Mouse (Mus musculus): ENCODE measurements around the gene Otog. TPM values are rescaled to one million over a fixed set of nuclear protein-coding genes. Genes with fewer than 3 reads are reported as not detected.

Otog gene
- polyA plus RNA-seq, 1 experiment from 2014 or later = not detected

DNA sequence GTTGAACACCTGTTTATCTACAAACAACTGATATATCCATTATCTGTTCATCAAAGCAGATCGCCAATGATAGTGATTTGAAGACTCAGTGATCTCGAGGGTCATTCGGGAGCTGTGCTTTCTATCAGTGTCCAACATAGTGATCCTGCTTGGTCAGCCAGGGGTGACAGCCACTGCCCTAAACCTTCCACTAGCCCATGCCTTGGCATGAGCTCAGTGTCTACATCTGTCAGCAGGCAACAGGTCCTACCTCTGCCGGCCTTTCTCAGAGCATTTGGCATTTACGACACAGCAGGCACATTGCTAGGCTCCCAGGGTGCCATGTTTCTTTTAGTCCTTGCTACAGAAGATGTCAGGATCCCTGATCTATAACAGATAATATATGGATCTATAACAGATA is 99.5 kb downstream of the Otog start:
- no peaks in the 10 kb centered on the region for H3K36me3 ChIP-seq (ENCODE audit: control insufficient read depth, insufficient read depth, low read length)
- no peaks in the 10 kb centered on the region for H3K27me3 ChIP-seq (ENCODE audit: control insufficient read depth, insufficient read depth, low read length)
- H3K9ac ChIP-seq (ENCODE audit: low read length) = no peak overlapping the region
- no peak overlapping the region for H3K27ac ChIP-seq (replicated peaks in 1 of 2; ENCODE audit: control insufficient read depth in 1 of 2, insufficient read depth in 1 of 2, low read depth in 2 of 2, low read length in 2 of 2)
- H3K4me3 ChIP-seq (ENCODE audit: control insufficient read depth in 1 of 2, insufficient read depth in 1 of 2, low read depth in 1 of 2, low read length in 2 of 2) = no peak overlapping the region
- no peaks in the 10 kb centered on the region for H3K9me3 ChIP-seq (ENCODE audit: control insufficient read depth, low read length)
- WGBS = 81% methylated on average over 5 of the region's 5 CpGs
- ATAC-seq (ENCODE audit: insufficient number of reproducible peaks, insufficient read depth, low FRiP score, low read depth) = no peak
- H3K4me1 ChIP-seq (ENCODE audit: control insufficient read depth in 2 of 2, insufficient read depth in 2 of 2, low read length in 2 of 2) = no peaks in the 10 kb centered on the region
- H3K4me2 ChIP-seq (ENCODE audit: low read length) = no peak overlapping the region

DNA sequence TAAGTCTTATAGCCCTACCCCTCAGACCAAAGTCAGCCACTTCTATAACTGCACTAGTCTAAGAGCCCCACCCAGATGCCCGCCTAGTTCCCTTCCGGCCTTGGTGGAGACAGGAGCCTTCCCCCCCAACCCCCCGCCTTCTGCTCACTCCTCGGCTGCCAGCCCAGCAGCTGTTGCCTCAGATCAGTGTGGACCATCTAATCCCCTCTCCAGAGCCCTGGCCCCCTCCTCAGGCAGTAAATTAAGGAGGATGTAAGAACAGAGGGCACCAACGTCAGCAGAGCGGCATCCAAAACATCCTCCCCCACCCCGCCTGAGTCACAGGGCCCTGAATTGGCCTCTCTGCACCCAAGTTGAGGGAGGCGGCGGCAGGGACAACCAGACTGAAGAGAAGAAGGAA is 100.7 kb downstream of the Otog start:
- Histone ChIP-seq H3K9me3 (ENCODE audit: control insufficient read depth, low read length) (no peaks in the 10 kb centered on the region), H3K4me3 (ENCODE audit: control insufficient read depth in 1 of 2, insufficient read depth in 1 of 2, low read depth in 1 of 2, low read length in 2 of 2) (no peak overlapping the region), H3K27me3 (ENCODE audit: control insufficient read depth, insufficient read depth, low read length) (0 out of 2 replicates have a peak, but pooled peaks cover under 1% of the 10 kb centered on the region), H3K4me2 (ENCODE audit: low read length) (no peak overlapping the region), H3K36me3 (ENCODE audit: control insufficient read depth, insufficient read depth, low read length) (no peaks in the 10 kb centered on the region), H3K9ac (ENCODE audit: low read length) (no peak overlapping the region), H3K4me1 (ENCODE audit: control insufficient read depth in 2 of 2, insufficient read depth in 2 of 2, low read length in 2 of 2) (no peaks in the 10 kb centered on the region), H3K27ac (replicated peaks in 1 of 2; ENCODE audit: control insufficient read depth in 1 of 2, insufficient read depth in 1 of 2, low read depth in 2 of 2, low read length in 2 of 2) (no peak overlapping the region)
- ATAC-seq (ENCODE audit: insufficient number of reproducible peaks, insufficient read depth, low FRiP score, low read depth) = no peak
- WGBS = 80% methylated on average over 9 of the region's 9 CpGs

DNA sequence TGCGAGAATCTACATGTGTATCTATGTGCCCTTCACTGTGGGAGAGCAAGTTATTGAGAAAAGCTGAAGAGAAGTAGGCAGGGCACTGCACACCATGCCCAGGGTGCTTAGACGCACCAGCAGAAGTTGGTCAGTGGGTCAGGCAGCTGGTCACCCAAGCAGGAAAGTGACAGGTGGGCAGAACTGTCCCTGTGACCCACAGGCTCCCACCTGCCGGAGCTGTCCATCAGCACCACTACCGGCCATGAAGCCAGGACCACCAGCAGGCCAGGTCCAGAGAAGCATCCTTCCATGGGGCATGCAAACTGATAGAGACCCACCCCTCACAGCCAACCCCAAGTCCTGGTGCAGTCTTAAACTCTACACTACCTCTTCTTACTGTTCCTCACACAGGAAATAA is 106.9 kb downstream of the Otog start:
- Histone ChIP-seq H3K9me3 (ENCODE audit: control insufficient read depth, low read length) (no peaks in the 10 kb centered on the region), H3K9ac (ENCODE audit: low read length) (no peak overlapping the region), H3K4me3 (ENCODE audit: control insufficient read depth in 1 of 2, insufficient read depth in 1 of 2, low read depth in 1 of 2, low read length in 2 of 2) (no peak overlapping the region), H3K27ac (replicated peaks in 1 of 2; ENCODE audit: control insufficient read depth in 1 of 2, insufficient read depth in 1 of 2, low read depth in 2 of 2, low read length in 2 of 2) (no peak overlapping the region), H3K27me3 (ENCODE audit: control insufficient read depth, insufficient read depth, low read length) (peaks cover 44% of the 10 kb centered on the region), H3K4me1 (ENCODE audit: control insufficient read depth in 2 of 2, insufficient read depth in 2 of 2, low read length in 2 of 2) (no peaks in the 10 kb centered on the region), H3K4me2 (ENCODE audit: low read length) (no peak overlapping the region), H3K36me3 (ENCODE audit: control insufficient read depth, insufficient read depth, low read length) (no peaks in the 10 kb centered on the region)
- no peak for ATAC-seq (ENCODE audit: insufficient number of reproducible peaks, insufficient read depth, low FRiP score, low read depth)
- 67% methylated on average over 4 of the region's 4 CpGs for whole genome bisulfite sequencing

DNA sequence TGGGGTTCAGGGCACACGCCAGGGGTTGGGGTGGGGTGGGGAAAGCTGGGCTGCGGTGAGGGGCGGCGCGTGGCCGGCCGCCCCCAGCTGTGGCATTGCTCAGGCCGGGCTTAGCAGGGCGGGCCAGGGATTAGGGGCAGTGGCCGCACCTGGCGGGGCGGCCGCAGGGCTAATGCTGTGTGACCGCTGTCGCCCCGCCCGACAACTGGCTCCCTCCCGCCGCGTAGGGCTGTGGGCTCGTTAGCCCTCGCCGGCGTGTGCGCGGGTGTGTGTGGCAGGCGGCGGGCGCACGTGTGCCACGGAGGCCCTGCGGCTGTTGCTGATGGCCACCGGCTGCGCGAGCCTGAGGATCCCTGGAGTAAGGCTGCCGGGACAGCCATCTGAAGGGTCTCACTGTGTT is 108.0 kb downstream of the Otog start:
- H3K36me3 ChIP-seq (ENCODE audit: control insufficient read depth, insufficient read depth, low read length) = no peaks in the 10 kb centered on the region
- no peaks in the 10 kb centered on the region for H3K9me3 ChIP-seq (ENCODE audit: control insufficient read depth, low read length)
- no peak overlapping the region for H3K4me3 ChIP-seq (ENCODE audit: control insufficient read depth in 1 of 2, insufficient read depth in 1 of 2, low read depth in 1 of 2, low read length in 2 of 2)
- H3K9ac ChIP-seq (ENCODE audit: low read length) = no peak overlapping the region
- ATAC-seq (ENCODE audit: insufficient number of reproducible peaks, insufficient read depth, low FRiP score, low read depth) = no peak
- H3K27ac ChIP-seq (replicated peaks in 1 of 2; ENCODE audit: control insufficient read depth in 1 of 2, insufficient read depth in 1 of 2, low read depth in 2 of 2, low read length in 2 of 2) = no peak overlapping the region
- H3K4me2 ChIP-seq (ENCODE audit: low read length) = no peak overlapping the region
- H3K4me1 ChIP-seq (ENCODE audit: control insufficient read depth in 2 of 2, insufficient read depth in 2 of 2, low read length in 2 of 2) = no peaks in the 10 kb centered on the region
- WGBS = 6% methylated on average over 33 of the region's 36 CpGs
- peaks cover 44% of the 10 kb centered on the region for H3K27me3 ChIP-seq (ENCODE audit: control insufficient read depth, insufficient read depth, low read length)

DNA sequence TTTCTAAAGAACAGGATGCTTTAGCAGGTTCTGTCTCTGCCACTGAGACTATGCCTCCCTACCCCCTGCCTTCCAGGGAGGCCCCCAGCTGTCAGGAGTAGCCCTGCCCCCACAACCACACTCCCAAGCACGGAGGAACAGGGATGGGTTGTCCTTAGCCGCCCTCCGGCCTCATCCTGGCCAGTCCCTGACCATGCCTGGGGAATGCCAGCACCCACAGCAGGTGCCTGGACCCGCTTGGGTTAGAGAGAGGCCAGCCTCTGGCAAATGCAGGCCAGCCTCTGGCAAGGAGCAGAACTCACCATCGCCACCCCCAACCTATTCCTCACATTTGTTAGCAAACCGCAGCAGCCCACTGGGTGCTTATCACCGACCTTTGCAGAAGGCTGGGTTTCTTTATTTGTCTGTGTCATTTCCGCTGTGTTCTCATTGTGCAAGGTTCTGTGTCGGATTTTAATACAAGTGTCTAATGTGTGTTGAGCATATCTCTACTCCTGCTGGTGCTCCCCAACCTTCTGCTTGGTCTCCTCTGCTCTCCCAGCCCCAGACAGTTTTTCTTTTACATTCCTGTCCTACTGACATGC is 109.4 kb downstream of the Otog start:
- H3K36me3 ChIP-seq (ENCODE audit: control insufficient read depth, insufficient read depth, low read length) = no peaks in the 10 kb centered on the region
- WGBS = 42% methylated on average over 9 of the region's 9 CpGs
- ATAC-seq (ENCODE audit: insufficient number of reproducible peaks, insufficient read depth, low FRiP score, low read depth) = no peak
- H3K27me3 ChIP-seq (ENCODE audit: control insufficient read depth, insufficient read depth, low read length) = peaks cover 44% of the 10 kb centered on the region
- no peak overlapping the region for H3K4me3 ChIP-seq (ENCODE audit: control insufficient read depth in 1 of 2, insufficient read depth in 1 of 2, low read depth in 1 of 2, low read length in 2 of 2)
- H3K4me1 ChIP-seq (ENCODE audit: control insufficient read depth in 2 of 2, insufficient read depth in 2 of 2, low read length in 2 of 2) = no peaks in the 10 kb centered on the region
- H3K9ac ChIP-seq (ENCODE audit: low read length) = no peak overlapping the region
- H3K4me2 ChIP-seq (ENCODE audit: low read length) = no peak overlapping the region
- H3K27ac ChIP-seq (replicated peaks in 1 of 2; ENCODE audit: control insufficient read depth in 1 of 2, insufficient read depth in 1 of 2, low read depth in 2 of 2, low read length in 2 of 2) = no peak overlapping the region
- no peaks in the 10 kb centered on the region for H3K9me3 ChIP-seq (ENCODE audit: control insufficient read depth, low read length)

DNA sequence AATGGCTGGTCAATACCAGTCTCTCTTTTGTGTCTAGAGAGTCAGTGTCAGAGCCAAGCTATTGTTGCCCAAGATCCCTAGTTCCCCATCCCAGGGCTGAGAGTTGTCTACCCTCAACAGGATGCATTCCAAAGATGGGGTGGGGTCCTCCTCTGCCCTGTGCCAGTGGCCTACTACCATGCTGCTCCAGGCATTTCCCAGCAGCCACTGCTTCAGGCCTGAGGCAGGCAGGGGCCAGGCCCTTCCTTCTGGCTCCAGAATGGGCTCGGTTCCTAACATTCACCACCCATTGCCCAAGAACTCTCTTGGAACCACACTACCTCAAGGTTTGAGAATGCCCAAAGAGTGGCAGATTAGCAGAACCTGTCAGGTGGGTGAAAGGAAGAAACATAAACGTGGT is 112.0 kb downstream of the Otog start:
- H3K27me3 ChIP-seq (ENCODE audit: control insufficient read depth, insufficient read depth, low read length) = peaks cover 33% of the 10 kb centered on the region

DNA sequence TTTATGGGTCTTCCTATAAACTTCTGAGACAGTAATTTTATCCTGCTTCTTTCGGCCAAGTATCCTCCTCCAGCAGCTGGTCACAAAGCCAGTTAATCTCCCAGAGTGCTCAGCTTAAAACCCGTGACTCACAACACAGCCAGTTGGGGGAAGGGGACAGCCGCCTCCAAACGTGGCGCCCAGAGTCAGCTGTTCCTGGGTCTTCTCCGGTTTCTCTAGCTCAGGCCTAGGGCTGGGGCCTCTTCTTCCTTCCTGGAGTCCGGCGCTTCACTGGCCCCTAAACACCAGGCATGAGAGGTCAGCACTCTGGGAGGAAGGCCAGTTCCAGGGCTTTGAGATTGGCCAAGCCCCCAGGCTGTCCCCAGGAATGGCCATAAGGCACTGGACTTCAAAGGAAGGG is 112.4 kb downstream of the Otog start:
- no peaks in the 10 kb centered on the region for H3K9me3 ChIP-seq (ENCODE audit: control insufficient read depth, low read length)
- ATAC-seq (ENCODE audit: insufficient number of reproducible peaks, insufficient read depth, low FRiP score, low read depth) = no peak
- no peaks in the 10 kb centered on the region for H3K4me1 ChIP-seq (ENCODE audit: control insufficient read depth in 2 of 2, insufficient read depth in 2 of 2, low read length in 2 of 2)
- 53% methylated on average over 8 of the region's 8 CpGs for WGBS
- no peak overlapping the region for H3K9ac ChIP-seq (ENCODE audit: low read length)
- no peaks in the 10 kb centered on the region for H3K36me3 ChIP-seq (ENCODE audit: control insufficient read depth, insufficient read depth, low read length)
- peaks cover 28% of the 10 kb centered on the region for H3K27me3 ChIP-seq (ENCODE audit: control insufficient read depth, insufficient read depth, low read length)
- no peak overlapping the region for H3K4me3 ChIP-seq (ENCODE audit: control insufficient read depth in 1 of 2, insufficient read depth in 1 of 2, low read depth in 1 of 2, low read length in 2 of 2)
- H3K27ac ChIP-seq (replicated peaks in 1 of 2; ENCODE audit: control insufficient read depth in 1 of 2, insufficient read depth in 1 of 2, low read depth in 2 of 2, low read length in 2 of 2) = no peak overlapping the region
- no peak overlapping the region for H3K4me2 ChIP-seq (ENCODE audit: low read length)

More for the DNA sequence above, 112.0 kb downstream of the Otog start:
- Histone ChIP-seq H3K4me3 (ENCODE audit: control insufficient read depth in 1 of 2, insufficient read depth in 1 of 2, low read depth in 1 of 2, low read length in 2 of 2) (no peak overlapping the region), H3K9me3 (ENCODE audit: control insufficient read depth, low read length) (no peaks in the 10 kb centered on the region), H3K4me2 (ENCODE audit: low read length) (no peak overlapping the region), H3K36me3 (ENCODE audit: control insufficient read depth, insufficient read depth, low read length) (no peaks in the 10 kb centered on the region), H3K4me1 (ENCODE audit: control insufficient read depth in 2 of 2, insufficient read depth in 2 of 2, low read length in 2 of 2) (no peaks in the 10 kb centered on the region), H3K27ac (replicated peaks in 1 of 2; ENCODE audit: control insufficient read depth in 1 of 2, insufficient read depth in 1 of 2, low read depth in 2 of 2, low read length in 2 of 2) (no peak overlapping the region), H3K9ac (ENCODE audit: low read length) (no peak overlapping the region)
- 63% methylated on average over 2 of the region's 2 CpGs for WGBS
- no peak for ATAC-seq (ENCODE audit: insufficient number of reproducible peaks, insufficient read depth, low FRiP score, low read depth)

DNA sequence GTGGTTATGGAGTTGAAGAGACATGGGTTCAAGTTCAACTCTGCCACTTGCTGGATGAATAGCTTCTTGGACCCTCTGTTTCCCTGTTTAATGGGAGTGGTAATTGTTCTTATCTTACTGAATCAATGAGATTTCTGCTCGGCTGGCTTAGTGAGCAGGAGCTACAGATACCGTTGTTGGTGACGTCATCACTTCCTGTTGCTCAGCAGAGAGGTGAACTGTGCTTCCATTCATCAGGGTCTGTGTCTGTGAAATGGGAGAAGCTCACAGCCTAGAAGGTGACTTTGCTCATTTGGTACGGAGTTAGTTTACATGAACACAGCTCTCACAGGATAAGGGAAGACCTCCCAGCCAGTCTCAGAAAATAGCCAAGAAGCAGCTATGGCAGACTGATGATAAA is 113.1 kb downstream of the Otog start:
- H3K9ac ChIP-seq (ENCODE audit: low read length) = no peak overlapping the region
- H3K27ac ChIP-seq (replicated peaks in 1 of 2; ENCODE audit: control insufficient read depth in 1 of 2, insufficient read depth in 1 of 2, low read depth in 2 of 2, low read length in 2 of 2) = no peak overlapping the region
- H3K27me3 ChIP-seq (ENCODE audit: control insufficient read depth, insufficient read depth, low read length) = peaks cover 22% of the 10 kb centered on the region
- 51% methylated on average over 4 of the region's 4 CpGs for WGBS
- no peaks in the 10 kb centered on the region for H3K36me3 ChIP-seq (ENCODE audit: control insufficient read depth, insufficient read depth, low read length)
- no peaks in the 10 kb centered on the region for H3K4me1 ChIP-seq (ENCODE audit: control insufficient read depth in 2 of 2, insufficient read depth in 2 of 2, low read length in 2 of 2)
- no peaks in the 10 kb centered on the region for H3K9me3 ChIP-seq (ENCODE audit: control insufficient read depth, low read length)
- no peak for ATAC-seq (ENCODE audit: insufficient number of reproducible peaks, insufficient read depth, low FRiP score, low read depth)
- H3K4me2 ChIP-seq (ENCODE audit: low read length) = no peak overlapping the region
- H3K4me3 ChIP-seq (ENCODE audit: control insufficient read depth in 1 of 2, insufficient read depth in 1 of 2, low read depth in 1 of 2, low read length in 2 of 2) = no peak overlapping the region

Measured in heart, embryonic 14.5 days (tissue).